Mouse (Mus musculus): Measurements from ENCODE around the gene Gm5447.

The Gm5447 gene

GRCm38 (mm10) chr13:30973501-30974246 is at the start of gene Gm5447, which contains the start of gene Exoc2:
Gm5447 (plus strand) TSS chr13:30974204.
Exoc2 (minus strand) TSS chr13:30974093.
- DNase-seq (ENCODE audit: extremely low spot score): peak; percentile 89

- no peak for DNase-seq (ENCODE audit: extremely low spot score)
Observed at GRCm38 (mm10) chr13:30924269-30924668, 49.7 kb upstream of the Gm5447 start.

DNA sequence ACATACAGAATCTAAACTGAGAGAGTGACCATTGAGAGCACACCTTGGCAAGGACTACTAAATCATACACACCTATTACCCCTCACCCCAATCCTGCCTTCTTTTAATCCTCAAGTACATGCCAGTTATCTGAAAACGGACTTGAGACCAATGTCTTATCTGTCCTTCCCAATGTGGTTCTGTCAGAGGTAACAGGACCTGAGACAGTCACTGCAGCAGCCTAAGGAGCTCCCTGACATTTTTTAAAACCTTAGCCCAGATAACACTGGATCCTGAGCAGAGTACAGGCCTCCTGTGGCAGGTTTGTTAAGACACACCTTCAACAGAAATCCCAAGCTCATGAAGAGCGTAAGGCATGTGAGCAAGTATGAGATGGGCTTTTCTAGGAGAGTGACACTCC is 44.9 kb upstream of the Gm5447 start:
- no peak for DNase-seq (ENCODE audit: extremely low spot score)

DNA sequence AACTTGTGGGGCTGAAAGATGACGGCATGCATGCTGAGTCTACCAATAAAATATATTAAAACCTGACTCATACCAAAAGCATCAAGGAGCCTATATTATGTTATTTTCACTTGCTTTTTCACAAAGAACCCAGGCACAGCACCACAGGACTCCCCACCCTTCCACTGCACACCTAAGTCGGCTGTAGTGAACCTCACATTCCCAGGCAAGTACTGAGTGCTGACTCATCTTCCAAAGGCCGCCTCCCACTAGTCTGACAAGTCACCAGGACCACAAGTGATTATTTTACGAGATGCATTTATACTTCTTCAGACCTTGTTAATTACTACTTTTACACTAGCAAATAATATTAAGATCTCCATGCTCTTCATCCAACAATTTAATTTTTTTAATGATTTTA is 42.4 kb upstream of the Gm5447 start:
- DNase-seq (ENCODE audit: extremely low spot score): no peak

- DNase-seq (ENCODE audit: extremely low spot score): no peak
Observed at GRCm38 (mm10) chr13:30932972-30933371, 41.0 kb upstream of the Gm5447 start.

DNA sequence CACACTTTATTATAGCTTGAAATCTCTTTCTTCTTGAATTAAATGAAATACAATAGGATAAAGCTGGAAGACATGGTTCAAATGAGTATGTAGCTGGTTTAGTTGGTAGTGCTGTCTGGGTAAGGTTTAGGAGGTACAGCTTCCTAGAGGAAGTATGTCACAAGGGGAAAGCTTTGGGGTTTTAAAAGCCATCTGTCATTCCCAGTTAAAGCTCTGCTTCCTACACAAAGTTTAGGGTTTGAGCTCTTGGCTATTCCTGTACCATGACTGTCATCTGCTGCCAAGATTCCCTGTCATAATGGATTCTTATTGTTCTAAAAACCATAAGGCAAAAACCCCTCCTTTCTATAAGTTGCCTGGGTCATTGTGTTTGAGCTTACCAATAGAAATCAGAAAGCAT is 28.2 kb upstream of the Gm5447 start:
- no peak for DNase-seq (ENCODE audit: extremely low spot score)

GRCm38 (mm10) chr13:30947129-30947528 is 26.9 kb upstream of the Gm5447 start:
- DNase-seq (ENCODE audit: extremely low spot score): no peak

DNA sequence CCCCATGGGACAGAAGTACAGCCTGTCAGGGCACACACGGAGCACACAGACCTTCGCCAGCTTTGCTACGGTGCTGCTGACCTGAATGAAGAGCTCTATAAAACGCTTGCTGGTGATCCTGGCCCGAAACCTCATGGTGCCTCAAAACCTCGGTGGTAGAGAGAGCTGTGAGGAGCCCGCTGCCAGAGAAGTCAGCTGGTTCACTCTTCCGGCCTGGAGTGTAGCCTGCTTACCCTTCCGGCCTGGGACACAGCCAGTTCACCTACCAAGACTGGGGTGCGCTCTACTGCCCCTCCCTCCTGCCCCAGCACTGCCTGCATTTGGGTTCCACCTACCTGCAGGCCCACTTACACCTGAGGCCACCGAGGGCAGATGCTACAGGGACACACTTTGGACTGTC is 26.5 kb upstream of the Gm5447 start, which contains the start of gene Hus1b:
Gene Hus1b, minus strand, starts transcription at position 220 of the 400 bp plus-strand sequence.
- no peak for DNase-seq (ENCODE audit: extremely low spot score)

DNA sequence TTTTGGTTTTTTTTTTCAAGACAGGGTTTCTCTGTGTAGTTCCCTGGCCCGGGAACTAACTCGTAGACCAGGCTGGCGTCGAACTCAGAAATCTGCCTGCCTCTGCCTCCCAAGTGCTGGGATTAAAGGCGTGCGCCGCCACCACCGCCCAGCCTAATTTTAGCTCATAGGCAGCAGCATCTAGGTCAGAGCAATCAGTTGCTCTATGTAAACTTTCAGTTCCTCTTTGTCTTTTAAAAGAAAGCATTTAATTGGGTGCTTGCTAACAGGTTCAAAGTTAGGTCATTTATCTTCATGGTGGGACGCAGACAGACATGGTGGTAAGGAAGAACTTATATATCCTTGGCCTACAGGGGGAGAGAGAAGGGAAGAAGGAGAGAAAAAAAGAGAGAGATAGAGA is 24.8 kb upstream of the Gm5447 start:
- DNase-seq (ENCODE audit: extremely low spot score): no peak

- DNase-seq (ENCODE audit: extremely low spot score): no peak
Observed at GRCm38 (mm10) chr13:30952044-30952443, 22.0 kb upstream of the Gm5447 start.

DNA sequence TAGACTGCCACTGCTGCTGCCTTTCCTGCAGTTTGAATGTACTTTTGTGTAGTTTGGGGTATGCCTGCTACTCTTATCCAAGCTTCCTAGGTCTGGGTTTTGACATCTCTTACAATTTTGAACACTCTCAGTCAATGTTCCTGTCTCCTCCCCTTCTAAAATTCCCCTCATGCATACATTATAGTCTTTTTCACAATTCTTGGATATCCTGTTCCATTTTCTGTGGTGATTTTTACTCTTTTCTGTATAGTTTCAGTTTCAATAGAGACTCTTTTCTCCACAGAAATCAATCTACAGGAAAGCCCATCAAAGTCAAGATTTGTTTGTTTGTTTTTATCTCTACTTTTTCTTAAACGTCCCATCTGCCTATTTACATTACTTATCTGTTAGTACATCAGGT is 20.4 kb upstream of the Gm5447 start:
- no peak for DNase-seq (ENCODE audit: extremely low spot score)

- DNase-seq (ENCODE audit: extremely low spot score): no peak
Observed at GRCm38 (mm10) chr13:30960714-30961113, 13.3 kb upstream of the Gm5447 start.

DNA sequence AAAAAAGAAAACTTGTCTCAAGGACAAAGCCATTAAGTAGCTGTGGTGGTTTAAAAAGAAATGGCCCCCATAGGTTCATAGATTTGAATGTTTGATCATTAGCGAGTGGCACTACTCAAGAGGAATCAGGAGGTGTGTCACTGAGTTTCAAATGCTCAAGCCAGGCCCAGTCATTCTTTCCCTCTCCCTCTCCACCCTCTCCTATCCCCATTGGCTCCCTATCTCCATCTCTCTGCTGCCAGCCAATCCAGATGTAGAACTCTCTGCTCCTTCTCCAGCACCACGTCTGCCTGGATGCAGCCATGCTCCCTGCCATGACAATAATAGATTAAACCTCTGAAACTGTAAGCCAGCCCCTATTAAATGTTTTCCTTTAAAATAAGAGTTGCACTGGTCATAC is 12.1 kb upstream of the Gm5447 start:
- DNase-seq (ENCODE audit: extremely low spot score): no peak

DNA sequence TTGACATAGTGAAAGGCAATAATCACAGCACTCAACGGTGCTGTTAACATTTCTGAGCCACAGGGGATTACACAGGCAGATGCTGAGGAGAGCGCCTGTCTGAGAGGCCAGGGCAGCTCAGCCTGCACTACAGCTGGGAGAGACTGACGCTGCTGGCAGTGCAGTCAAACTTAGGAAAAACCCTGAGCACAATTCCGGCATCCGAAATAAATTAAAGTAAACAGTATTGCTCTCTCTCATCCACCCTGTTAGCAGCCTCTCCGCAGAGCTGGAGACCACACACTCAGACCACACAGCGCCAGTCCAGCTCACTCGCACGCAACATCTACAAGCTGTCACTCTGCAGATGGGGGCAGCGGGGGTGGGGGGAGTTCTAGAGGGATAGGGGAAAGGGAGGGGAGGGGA is 7.5 kb upstream of the Gm5447 start:
- peak; percentile 59 for DNase-seq (ENCODE audit: extremely low spot score)

GRCm38 (mm10) chr13:30968311-30968710 is 5.7 kb upstream of the Gm5447 start:
- no peak for DNase-seq (ENCODE audit: extremely low spot score)

- no peak for DNase-seq (ENCODE audit: extremely low spot score)
Observed at GRCm38 (mm10) chr13:30971047-30971446, 3.0 kb upstream of the Gm5447 start.

DNA sequence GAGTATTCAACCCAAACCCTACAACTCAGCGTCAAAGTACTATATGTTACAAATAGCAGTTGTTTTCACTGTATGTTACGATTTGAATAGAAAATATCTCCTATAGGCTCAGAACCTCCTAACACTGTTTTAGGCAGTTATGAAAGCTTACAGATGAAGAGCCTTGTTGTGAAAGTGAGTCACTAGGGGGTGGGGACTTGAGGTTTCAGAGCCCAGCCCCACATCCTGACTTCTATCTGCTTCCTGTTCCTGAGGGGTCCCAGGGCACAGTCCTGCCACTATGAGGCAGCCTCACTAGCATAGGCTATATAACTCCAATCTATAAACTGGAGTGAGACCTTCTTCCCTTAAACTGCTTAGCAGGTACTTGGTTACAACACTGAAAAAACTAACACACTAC is 1.9 kb upstream of the Gm5447 start:
- no peak for DNase-seq (ENCODE audit: extremely low spot score)

DNA sequence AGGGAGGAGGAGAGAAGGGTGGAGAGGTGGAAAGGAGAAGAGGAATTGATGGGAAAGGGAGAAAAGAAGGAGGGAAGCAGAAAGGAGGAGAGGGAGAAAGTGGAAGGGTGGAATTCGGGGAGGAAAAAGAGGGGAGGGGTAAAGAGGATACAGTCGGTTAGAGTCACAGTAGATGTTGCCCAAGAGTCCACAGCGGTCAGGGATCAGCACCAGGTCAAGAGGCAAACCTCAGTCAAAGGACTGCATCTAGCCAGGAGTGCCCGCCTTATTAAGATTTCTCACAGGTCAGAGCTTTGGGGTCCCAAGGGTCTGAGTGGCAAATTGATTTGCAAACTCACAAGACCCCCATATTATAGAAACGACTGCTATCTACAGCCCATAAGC is 235 bp downstream of the Gm5447 start:
- DNase-seq (ENCODE audit: extremely low spot score): no peak

DNA sequence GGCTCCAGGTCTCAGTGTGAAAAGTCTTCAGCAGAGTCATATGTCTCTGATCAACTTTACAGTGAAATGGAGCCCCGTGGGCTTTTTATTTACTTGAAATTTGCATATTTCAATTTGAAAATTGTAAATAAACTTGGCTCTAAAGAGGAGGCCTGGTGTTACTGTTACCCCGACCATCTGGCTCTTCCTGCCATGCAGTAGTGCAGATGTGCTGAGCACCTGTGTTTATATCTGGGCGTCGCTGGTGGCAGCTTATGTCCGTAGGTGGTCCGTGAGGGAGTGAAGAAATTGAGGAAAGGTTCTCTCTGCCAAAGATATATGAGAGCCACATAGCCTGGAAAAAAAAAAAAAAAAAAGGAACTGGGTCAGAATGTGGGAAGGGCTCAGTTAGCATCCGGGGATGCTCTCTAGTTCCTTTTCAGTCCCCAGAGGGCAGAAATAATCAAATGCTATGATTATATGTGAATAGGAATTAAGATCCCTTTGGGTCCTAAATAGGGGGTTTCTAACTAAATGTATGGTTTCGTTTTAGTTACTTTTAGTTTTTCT is 2.6 kb downstream of the Gm5447 start:
- DNase-seq (ENCODE audit: extremely low spot score): no peak

GRCm38 (mm10) chr13:30978224-30978623 is 4.2 kb downstream of the Gm5447 start:
- DNase-seq (ENCODE audit: extremely low spot score): no peak

- DNase-seq (ENCODE audit: extremely low spot score): peak; percentile 42
Observed at GRCm38 (mm10) chr13:30981666-30982065, 7.7 kb downstream of the Gm5447 start.

GRCm38 (mm10) chr13:30985275-30985597 is 11.2 kb downstream of the Gm5447 start:
- no peak for DNase-seq (ENCODE audit: extremely low spot score)

DNA sequence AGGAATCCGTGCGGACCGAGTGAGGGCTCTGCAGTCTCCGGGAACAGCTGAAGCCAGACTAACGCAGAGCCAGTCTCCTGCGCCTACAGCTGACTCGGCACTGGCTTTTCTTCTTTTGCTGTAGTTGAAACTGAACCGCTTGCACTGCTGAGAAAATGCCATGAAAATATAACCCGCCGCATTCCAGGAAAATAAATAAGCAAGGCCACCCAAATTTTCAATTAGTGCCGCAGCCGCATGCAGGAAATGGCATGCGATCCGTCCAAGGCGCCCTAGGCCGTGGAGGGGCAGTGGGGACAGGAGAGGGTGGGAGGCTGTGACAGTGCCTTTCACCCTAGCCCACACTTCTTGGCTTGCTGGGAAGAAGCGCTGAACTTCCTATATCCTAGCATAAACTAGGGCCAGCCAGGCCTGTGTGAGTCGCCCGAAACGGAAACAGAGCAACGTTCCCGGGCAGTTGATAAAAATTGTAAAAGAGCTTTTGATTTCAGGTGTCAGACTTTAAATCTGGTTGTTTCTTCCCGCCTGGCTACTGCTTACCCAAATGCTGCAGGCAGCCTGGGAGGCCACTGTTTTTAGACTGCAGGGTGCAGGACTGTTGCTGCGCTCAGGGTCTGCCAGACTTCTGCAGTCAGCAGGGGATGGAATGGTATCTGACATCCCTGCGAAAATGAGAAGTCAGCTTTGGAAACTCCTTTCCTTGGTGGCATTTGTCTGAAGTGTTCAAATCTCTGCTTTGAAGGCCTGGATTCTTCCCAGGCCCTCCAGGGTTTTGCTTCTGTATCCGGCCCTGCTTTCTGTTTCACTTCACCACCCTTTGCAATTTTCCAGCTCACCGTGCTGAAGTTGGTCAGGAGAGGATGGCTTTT is 11.8 kb downstream of the Gm5447 start:
- peak; percentile 57 for DNase-seq (ENCODE audit: extremely low spot score)

All from embryo, embryonic 9.5 days (tissue).